Mouse (Mus musculus) heart, postnatal 36 days (tissue): Measurements from ENCODE around the gene Fam205a1. TPM values are rescaled to one million over a fixed set of nuclear protein-coding genes. Genes with fewer than 3 reads are reported as not detected.
"Not testable (repeated sequence)": the region's sequence is repeated elsewhere in the genome, so short reads cannot be mapped to it uniquely, and the experiment has no call there.

Source experiments
- DNase-seq, 2 experiments: peaks; one replicate each; pipeline ENCODE4 v3.0.0; 2021 to 2022
- intact Hi-C: fragments of 180-260 bp; cut with DNase I; formaldehyde crosslinking; loops from one replicate; pipeline ENCODE4 v1.15.1; 2025
- total RNA-seq, 2 experiments: library from RNA; stranded (reverse); gene quantifications; 2 replicates each; pipeline ENCODE4 v1.2.3; 2021

Gene Fam205a1
- total RNA-seq, 2 experiments from 2014 or later = 0.08 TPM; not detected in 1

GRCm38 (mm10) chr4:42856671-42857070 lies 3.0 kb upstream of the Fam205a1 start, which contains the start of gene Gm12394:
Gm12394 (minus strand) TSS chr4:42856771.
- intact Hi-C loops, DNase-seq: not testable (repeated sequence)

Other genes starting within 250 kb of the Fam205a1 start
- not detected for gene Gm10591, start 241.7 kb downstream of the Fam205a1 start, total RNA-seq
- 1 to 10 TPM; 2.4 to 3.0 TPM for gene Gm2564, start 224.2 kb downstream of the Fam205a1 start, total RNA-seq
- gene Ccl27b, start 198.6 kb downstream of the Fam205a1 start, total RNA-seq = not detected
- under 1 TPM in 1 of 2 experiments, not detected in 1; 0.27 TPM for gene Il11ra2, start 192.0 kb downstream of the Fam205a1 start, total RNA-seq
- gene 4930578G10Rik, start 118.3 kb downstream of the Fam205a1 start, total RNA-seq = not detected
- under 1 TPM in 1 of 2 experiments, not detected in 1; 0.73 TPM for gene Ccl19, start 97.3 kb downstream of the Fam205a1 start, total RNA-seq
- gene Ccl21a, start 79.9 kb downstream of the Fam205a1 start, total RNA-seq = 10 to 100 TPM; 40.1 to 54.5 TPM
- not detected for gene Gm12394, start 2.9 kb upstream of the Fam205a1 start, total RNA-seq
- 1 to 10 TPM; 6.2 to 9.6 TPM for gene Fam205c, start 20.3 kb upstream of the Fam205a1 start, total RNA-seq
- 1 to 10 TPM; 5.6 to 8.0 TPM for gene Phf24, start 62.8 kb upstream of the Fam205a1 start, total RNA-seq
- gene Dnajb5, start 95.9 kb upstream of the Fam205a1 start, total RNA-seq = 10 to 100 TPM; 70.6 to 92.4 TPM
- not detected for gene 1700022I11Rik, start 115.7 kb upstream of the Fam205a1 start, total RNA-seq
- 100 to 1,000 TPM; 264 to 265 TPM for gene Vcp, start 146.6 kb upstream of the Fam205a1 start, total RNA-seq
- gene Fancg, start 156.6 kb upstream of the Fam205a1 start, total RNA-seq = 1 to 10 TPM; 2.6 to 3.2 TPM
- gene Pigo, start 171.9 kb upstream of the Fam205a1 start, total RNA-seq = 10 to 100 TPM; 20.1 to 23.2 TPM
- 100 to 1,000 TPM; 108 to 115 TPM for gene Stoml2, start 177.8 kb upstream of the Fam205a1 start, total RNA-seq
- gene Fam214b, start 192.3 kb upstream of the Fam205a1 start, total RNA-seq = 10 to 100 TPM; 26.1 to 30.0 TPM
- 10 to 100 TPM; 12.9 to 13.5 TPM for gene Unc13b, start 205.1 kb upstream of the Fam205a1 start, total RNA-seq